Mouse (Mus musculus): ENCODE measurements at regions not wholly inside any gene's neighbourhood (a gene's known extent, or its start where the extent isn't known, plus 50 kb on each side); places are given as distances from the start of the nearest gene placed in this dataset.
"Not testable (repeated sequence)": the region's sequence is repeated elsewhere in the genome, so short reads cannot be mapped to it uniquely, and the experiment has no call there.

DNA sequence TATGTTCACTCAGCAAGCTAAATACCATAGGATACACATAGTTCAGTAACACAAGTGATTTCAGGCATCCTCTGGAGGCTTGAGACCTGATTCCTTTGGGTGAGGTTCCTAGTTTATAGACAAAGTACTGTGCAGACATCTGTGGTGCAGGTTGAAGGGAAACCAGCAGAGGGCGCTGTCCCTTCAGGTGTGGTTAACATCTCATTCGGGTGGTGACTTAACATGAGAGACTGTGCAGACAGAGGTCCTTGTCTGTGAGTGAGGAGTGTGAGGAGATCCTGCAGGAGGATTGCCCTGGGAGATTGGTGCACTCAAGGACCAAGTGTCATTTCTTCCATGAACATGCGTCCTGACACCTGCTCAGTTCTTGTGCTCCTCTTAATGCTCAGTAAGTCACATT, 637.8 kb downstream of the Dad1 start:
- TF ChIP-seq CTCF (IDR thresholded peaks at IDR 0.05; ENCODE audit: borderline replicate concordance, insufficient read depth, low read depth, low read length); POLR2A (IDR thresholded peaks at IDR 0.05; ENCODE audit: borderline replicate concordance, insufficient read depth, low read length): not testable (repeated sequence)

Data from cerebellum, adult 2 months (tissue).